Mouse (Mus musculus): ENCODE data around the gene Tsc22d4. TPM values are rescaled to one million over a fixed set of nuclear protein-coding genes. Genes with fewer than 3 reads are reported as not detected.
A peak's percentile ranks its signal among the peaks of the same experiment; 100 is the strongest.

The Tsc22d4 gene
- polyA plus RNA-seq, 1 experiment = 48.1 TPM

GRCm38 (mm10) chr5:137776408-137776918 is 30.9 kb downstream of the Tsc22d4 start:
- H3ac ChIP-seq (ENCODE audit: control insufficient read depth, insufficient read length) = no peak overlapping the region
- no peaks in the 10 kb centered on the region for H3K27me3 ChIP-seq (ENCODE audit: control insufficient read depth, insufficient read depth, insufficient read length)
- peak overlapping the region; percentile 18 for H3K4me2 ChIP-seq (ENCODE audit: low read depth)
- no peak for TF ChIP-seq MAX (IDR thresholded peaks at IDR 0.05; ENCODE audit: low read depth)
- no peak for TF ChIP-seq TCF12 (IDR thresholded peaks at IDR 0.05; ENCODE audit: insufficient read depth, poor library complexity, severe bottlenecking)
- TF ChIP-seq SRF (IDR thresholded peaks at IDR 0.05; ENCODE audit: control insufficient read depth, insufficient read length, low read depth) = no peak
- no peak for TF ChIP-seq MYOG (IDR thresholded peaks at IDR 0.05; ENCODE audit: control insufficient read depth in 1 of 3, insufficient read depth in 1 of 3, insufficient read length in 2 of 3, low read depth in 2 of 3)
- TF ChIP-seq TCF3 (IDR thresholded peaks at IDR 0.05; ENCODE audit: insufficient read length, low read depth) = no peak
- TF ChIP-seq POLR2A (IDR thresholded peaks at IDR 0.05; ENCODE audit: insufficient read length, low read depth) = no peak
- TF ChIP-seq USF1 (IDR thresholded peaks at IDR 0.05; ENCODE audit: low read depth) = no peak
- no peak for TF ChIP-seq E2F4 (IDR thresholded peaks at IDR 0.05; ENCODE audit: insufficient read depth)
- TF ChIP-seq POLR2AphosphoS2 (IDR thresholded peaks at IDR 0.05; ENCODE audit: insufficient read length, low read depth) = no peak
- TF ChIP-seq REST (IDR thresholded peaks at IDR 0.05; ENCODE audit: insufficient read depth, insufficient read length) = no peak
- TF ChIP-seq CEBPB (IDR thresholded peaks at IDR 0.05; ENCODE audit: insufficient read depth, poor library complexity, severe bottlenecking) = no peak
- TF ChIP-seq MYOD1 (IDR thresholded peaks at IDR 0.05; ENCODE audit: control insufficient read depth in 1 of 3, insufficient read length in 2 of 3, low read depth in 2 of 3) = no peak
- H3K4me3 ChIP-seq = no peak overlapping the region
- peaks cover 10% of the 10 kb centered on the region for H3K36me3 ChIP-seq (ENCODE audit: control insufficient read depth, insufficient read depth)
- no peaks in the 10 kb centered on the region for H3K79me2 ChIP-seq (ENCODE audit: control insufficient read depth, insufficient read depth)

GRCm38 (mm10) chr5:137777267-137777845 is 31.8 kb downstream of the Tsc22d4 start:
- Histone ChIP-seq H3K4me2 (ENCODE audit: low read depth) (peak overlapping the region; percentile 18), H3K27me3 (ENCODE audit: control insufficient read depth, insufficient read depth, insufficient read length) (no peaks in the 10 kb centered on the region), H3K79me2 (ENCODE audit: control insufficient read depth, insufficient read depth) (no peaks in the 10 kb centered on the region), H3ac (ENCODE audit: control insufficient read depth, insufficient read length) (no peak overlapping the region), H3K36me3 (ENCODE audit: control insufficient read depth, insufficient read depth) (peaks cover 18% of the 10 kb centered on the region), H3K4me3 (no peak overlapping the region)
- TF ChIP-seq POLR2A (IDR thresholded peaks at IDR 0.05; ENCODE audit: insufficient read length, low read depth) (no peak), USF1 (IDR thresholded peaks at IDR 0.05; ENCODE audit: low read depth) (no peak), MYOG (IDR thresholded peaks at IDR 0.05; ENCODE audit: control insufficient read depth in 1 of 3, insufficient read depth in 1 of 3, insufficient read length in 2 of 3, low read depth in 2 of 3) (no peak), CEBPB (IDR thresholded peaks at IDR 0.05; ENCODE audit: insufficient read depth, poor library complexity, severe bottlenecking) (no peak), POLR2AphosphoS2 (IDR thresholded peaks at IDR 0.05; ENCODE audit: insufficient read length, low read depth) (no peak), TCF3 (IDR thresholded peaks at IDR 0.05; ENCODE audit: insufficient read length, low read depth) (no peak), REST (IDR thresholded peaks at IDR 0.05; ENCODE audit: insufficient read depth, insufficient read length) (no peak), MYOD1 (IDR thresholded peaks at IDR 0.05; ENCODE audit: control insufficient read depth in 1 of 3, insufficient read length in 2 of 3, low read depth in 2 of 3) (no peak), E2F4 (IDR thresholded peaks at IDR 0.05; ENCODE audit: insufficient read depth) (no peak)

- peak; percentile 61 for TF ChIP-seq POLR2A (IDR thresholded peaks at IDR 0.05; ENCODE audit: insufficient read length, low read depth)
- peak; percentile 75 for TF ChIP-seq POLR2AphosphoS2 (IDR thresholded peaks at IDR 0.05; ENCODE audit: insufficient read length, low read depth)
- TF ChIP-seq REST (IDR thresholded peaks at IDR 0.05; ENCODE audit: insufficient read depth, insufficient read length) = no peak
- H3ac ChIP-seq (ENCODE audit: control insufficient read depth, insufficient read length) = peak within 1 kb of the TSS; percentile 11
- H3K4me3 ChIP-seq = peak within 1 kb of the TSS; percentile 57
- no peaks in the 10 kb centered on the region for H3K27me3 ChIP-seq (ENCODE audit: control insufficient read depth, insufficient read depth, insufficient read length)
- H3K79me2 ChIP-seq (ENCODE audit: control insufficient read depth, insufficient read depth) = peaks cover 5% of the 10 kb centered on the region
- peaks cover 22% of the 10 kb centered on the region for H3K36me3 ChIP-seq (ENCODE audit: control insufficient read depth, insufficient read depth)
- H3K4me2 ChIP-seq (ENCODE audit: low read depth) = peak within 1 kb of the TSS; percentile 86
These were observed 33.1 kb downstream of the Tsc22d4 start, which contains the start of gene Ppp1r35 for GRCm38 (mm10) chr5:137778635-137779034. Gene Ppp1r35, plus strand, starts transcription at chr5:137778849.

- TF ChIP-seq POLR2AphosphoS2 (IDR thresholded peaks at IDR 0.05; ENCODE audit: insufficient read length, low read depth) (peak; percentile 61), MAX (IDR thresholded peaks at IDR 0.05; ENCODE audit: low read depth) (no peak), E2F4 (IDR thresholded peaks at IDR 0.05; ENCODE audit: insufficient read depth) (no peak), POLR2A (IDR thresholded peaks at IDR 0.05; ENCODE audit: insufficient read length, low read depth) (no peak)
- peak overlapping the region; percentile 66 for H3K4me2 ChIP-seq (ENCODE audit: low read depth)
- H3K36me3 ChIP-seq (ENCODE audit: control insufficient read depth, insufficient read depth) = peaks cover 22% of the 10 kb centered on the region
- peak overlapping the region; percentile 11 for H3ac ChIP-seq (ENCODE audit: control insufficient read depth, insufficient read length)
- peaks cover 12% of the 10 kb centered on the region for H3K79me2 ChIP-seq (ENCODE audit: control insufficient read depth, insufficient read depth)
- no peaks in the 10 kb centered on the region for H3K27me3 ChIP-seq (ENCODE audit: control insufficient read depth, insufficient read depth, insufficient read length)
- peak overlapping the region; percentile 57 for H3K4me3 ChIP-seq
These were observed 33.8 kb downstream of the Tsc22d4 start for GRCm38 (mm10) chr5:137779053-137779933.

GRCm38 (mm10) chr5:137781661-137782060 is 36.1 kb downstream of the Tsc22d4 start:
- peaks cover 24% of the 10 kb centered on the region for H3K79me2 ChIP-seq (ENCODE audit: control insufficient read depth, insufficient read depth)
- no peaks in the 10 kb centered on the region for H3K27me3 ChIP-seq (ENCODE audit: control insufficient read depth, insufficient read depth, insufficient read length)
- H3ac ChIP-seq (ENCODE audit: control insufficient read depth, insufficient read length) = no peak overlapping the region
- TF ChIP-seq TCF12 (IDR thresholded peaks at IDR 0.05; ENCODE audit: insufficient read depth, poor library complexity, severe bottlenecking) (no peak), E2F4 (IDR thresholded peaks at IDR 0.05; ENCODE audit: insufficient read depth) (no peak), POLR2AphosphoS2 (IDR thresholded peaks at IDR 0.05; ENCODE audit: insufficient read length, low read depth) (no peak), MYOD1 (IDR thresholded peaks at IDR 0.05; ENCODE audit: control insufficient read depth in 1 of 3, insufficient read length in 2 of 3, low read depth in 2 of 3) (no peak), TCF3 (IDR thresholded peaks at IDR 0.05; ENCODE audit: insufficient read length, low read depth) (no peak), REST (IDR thresholded peaks at IDR 0.05; ENCODE audit: insufficient read depth, insufficient read length) (no peak), SRF (IDR thresholded peaks at IDR 0.05; ENCODE audit: control insufficient read depth, insufficient read length, low read depth) (no peak), MYOG (IDR thresholded peaks at IDR 0.05; ENCODE audit: control insufficient read depth in 1 of 3, insufficient read depth in 1 of 3, insufficient read length in 2 of 3, low read depth in 2 of 3) (no peak), USF1 (IDR thresholded peaks at IDR 0.05; ENCODE audit: low read depth) (no peak), MAX (IDR thresholded peaks at IDR 0.05; ENCODE audit: low read depth) (no peak), POLR2A (IDR thresholded peaks at IDR 0.05; ENCODE audit: insufficient read length, low read depth) (no peak), CEBPB (IDR thresholded peaks at IDR 0.05; ENCODE audit: insufficient read depth, poor library complexity, severe bottlenecking) (no peak)
- no peak overlapping the region for H3K4me3 ChIP-seq
- H3K4me2 ChIP-seq (ENCODE audit: low read depth) = no peak overlapping the region
- H3K36me3 ChIP-seq (ENCODE audit: control insufficient read depth, insufficient read depth) = peaks cover 22% of the 10 kb centered on the region

Measured in myocyte (in vitro differentiated cells).